Mouse (Mus musculus) bone marrow, adult 2 months (tissue): Measurements from ENCODE around the gene Rnf145. TPM values are rescaled to one million over a fixed set of nuclear protein-coding genes. Genes with fewer than 3 reads are reported as not detected.

Source experiments
- H3K27ac ChIP-seq: fragments of 200-500 bp; 2 replicates; pipeline ENCODE4 v1.5.1; 2012; ENCODE audit warnings: low read depth, mild to moderate bottlenecking, control low read depth, inconsistent platforms, low read length; ENCODE audit not compliant: control insufficient read depth, poor library complexity, insufficient read depth
- H3K4me1 ChIP-seq: fragments of 200-500 bp; 2 replicates; pipeline ENCODE4 v1.6.1; 2011; ENCODE audit warnings: low read length; ENCODE audit not compliant: control insufficient read depth, insufficient read depth
- H3K4me3 ChIP-seq: fragments of 200-500 bp; replicated peaks from 2 replicates; pipeline ENCODE3; 2011; ENCODE audit warnings: mild to moderate bottlenecking, low read depth, low read length, control low read depth; ENCODE audit not compliant: control insufficient read depth
- CTCF ChIP-seq: fragments of 200-500 bp; IDR thresholded peaks from 2 replicates; pipeline ENCODE4 v1.5.1; 2011; ENCODE audit warnings: low read length, control low read depth; ENCODE audit not compliant: control insufficient read depth, insufficient read depth
- POLR2A ChIP-seq: fragments of 200-500 bp; IDR thresholded peaks from 2 replicates; pipeline ENCODE4 v1.6.1; 2011; ENCODE audit warnings: low read depth, mild to moderate bottlenecking, control low read depth, low read length, borderline replicate concordance; ENCODE audit not compliant: control insufficient read depth
- WGBS: fragments of 180-500 bp; shearing (Covaris S2); methylation state at CpG from one replicate; pipeline ENCODE4 v1.1.7; 2018; 5-methylcytosine and 5-hydroxymethylcytosine counted together
- polyA plus RNA-seq: library from polyadenylated mRNA; stranded (reverse); fragments of >200 nt; gene quantifications from 2 replicates; pipeline ENCODE4 v1.2.4, GENCODE M21; 2011; ENCODE audit warnings: low replicate concordance; ENCODE audit not compliant: missing spikeins, insufficient read depth, insufficient read length

Rnf145 gene
- polyA plus RNA-seq, 1 experiment: 35.4 TPM

DNA sequence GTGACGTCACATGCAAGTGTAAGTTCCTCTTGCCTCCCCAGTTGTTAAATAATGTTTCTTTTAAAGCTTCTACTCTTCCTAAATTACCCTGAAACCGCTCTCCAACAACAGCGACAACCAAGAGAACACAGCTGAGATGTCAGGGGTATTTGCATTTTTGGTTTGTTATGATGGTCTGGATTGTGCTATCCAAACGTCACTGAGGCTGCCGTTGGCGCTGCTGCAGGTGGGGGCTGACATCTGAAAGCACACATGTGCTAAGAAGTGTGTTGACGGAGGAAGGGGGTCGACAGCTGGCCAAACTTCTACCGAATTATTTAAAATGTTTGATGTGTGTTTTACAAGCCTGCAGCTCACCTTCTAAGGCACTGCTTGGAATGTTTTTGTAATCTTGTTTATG is 59.1 kb downstream of the Rnf145 start:
- Histone ChIP-seq H3K4me3 (no peak overlapping the region), H3K4me1 (no peaks in the 10 kb centered on the region; the same call in 1 of the 2 replicates), H3K27ac (no peak overlapping the region; the same call in 1 of the 2 replicates)
- no peak for TF ChIP-seq POLR2A
- WGBS: 73% methylated on average over 9 of the region's 9 CpGs

DNA sequence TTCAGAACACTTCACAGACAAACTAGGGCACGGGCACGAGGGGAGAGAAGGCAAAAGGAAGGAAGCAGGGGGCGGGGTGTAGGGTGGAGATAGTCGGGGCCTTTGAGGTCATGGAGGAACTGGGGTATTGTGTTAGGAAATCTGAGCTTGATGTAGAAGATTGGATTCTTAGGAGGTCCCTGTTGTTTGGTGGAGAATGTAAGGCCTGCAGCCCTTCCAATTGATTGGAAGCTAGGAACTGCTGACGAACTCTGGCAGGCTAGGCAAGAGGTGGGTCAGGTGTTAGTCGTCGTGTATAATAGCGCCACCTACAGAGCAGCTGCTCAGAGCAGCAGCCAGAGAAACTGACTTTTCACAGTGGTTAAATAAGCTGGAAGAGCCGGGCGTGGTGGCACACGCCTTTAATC is 62.5 kb downstream of the Rnf145 start:
- H3K4me3 ChIP-seq: peak overlapping the region; percentile 37
- TF ChIP-seq POLR2A (no peak), CTCF (peak; percentile 71)
- WGBS: under 1% methylated on average over 11 of the region's 11 CpGs
- no peak overlapping the region for H3K27ac ChIP-seq
- no peaks in the 10 kb centered on the region; the same call in 1 of the 2 replicates for H3K4me1 ChIP-seq

DNA sequence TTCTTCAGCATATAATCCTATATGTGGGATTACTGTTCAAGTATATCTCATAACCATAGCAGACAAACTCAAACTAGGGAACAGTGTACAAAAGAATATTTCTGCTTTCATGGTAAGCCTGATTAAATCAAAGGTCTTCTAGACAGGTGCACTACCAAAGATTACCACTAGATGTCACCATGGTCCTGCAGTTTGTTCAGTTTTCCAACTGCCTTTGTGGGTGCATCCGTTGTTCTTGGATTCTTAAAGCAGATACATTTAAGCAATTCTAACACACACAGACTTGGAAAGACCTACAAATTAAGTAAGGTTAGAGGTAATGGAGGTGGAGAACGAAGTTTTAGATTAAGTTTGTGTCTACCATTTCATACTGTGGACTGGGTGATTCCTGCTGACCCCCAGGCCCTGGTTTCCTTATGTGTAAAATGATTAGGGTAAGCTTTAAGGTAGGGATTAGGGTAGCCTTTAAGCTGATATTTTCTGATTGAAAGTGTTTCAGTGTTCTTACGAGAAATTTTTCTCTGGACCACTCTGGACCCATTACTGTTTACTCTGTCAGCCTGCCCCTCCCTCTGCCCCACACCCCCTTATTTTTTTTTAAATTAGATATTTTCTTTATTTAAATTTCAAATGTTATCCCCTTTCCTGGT is 67.4 kb downstream of the Rnf145 start:
- H3K4me1 ChIP-seq: no peaks in the 10 kb centered on the region
- TF ChIP-seq POLR2A: no peak
- TF ChIP-seq CTCF: peak; percentile 51
- no peak overlapping the region for H3K27ac ChIP-seq
- H3K4me3 ChIP-seq: no peak overlapping the region
- WGBS: 24% methylated on average over 3 of the region's 3 CpGs

DNA sequence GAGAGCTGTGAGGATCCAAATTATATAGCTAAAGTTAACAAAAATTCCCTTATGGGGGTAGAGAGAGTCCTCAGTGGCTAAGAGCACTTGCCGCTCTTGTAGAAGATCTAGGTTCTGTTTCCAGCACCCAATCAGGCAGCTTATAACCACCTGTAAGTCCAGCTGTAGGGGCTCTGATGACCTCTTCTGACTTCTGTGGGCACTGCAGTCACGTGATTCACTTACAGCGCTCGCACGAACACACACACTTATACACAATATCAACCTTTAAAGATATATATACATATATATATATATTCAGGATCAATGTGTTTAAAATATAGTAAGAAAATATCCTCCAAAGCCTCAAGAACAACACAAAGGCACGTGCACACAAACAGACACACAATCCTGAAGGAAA is 74.3 kb downstream of the Rnf145 start:
- H3K27ac ChIP-seq: no peak overlapping the region
- no peak overlapping the region for H3K4me3 ChIP-seq
- WGBS: 89% methylated on average over 6 of the region's 6 CpGs
- no peaks in the 10 kb centered on the region for H3K4me1 ChIP-seq
- no peak for TF ChIP-seq CTCF
- no peak for TF ChIP-seq POLR2A

DNA sequence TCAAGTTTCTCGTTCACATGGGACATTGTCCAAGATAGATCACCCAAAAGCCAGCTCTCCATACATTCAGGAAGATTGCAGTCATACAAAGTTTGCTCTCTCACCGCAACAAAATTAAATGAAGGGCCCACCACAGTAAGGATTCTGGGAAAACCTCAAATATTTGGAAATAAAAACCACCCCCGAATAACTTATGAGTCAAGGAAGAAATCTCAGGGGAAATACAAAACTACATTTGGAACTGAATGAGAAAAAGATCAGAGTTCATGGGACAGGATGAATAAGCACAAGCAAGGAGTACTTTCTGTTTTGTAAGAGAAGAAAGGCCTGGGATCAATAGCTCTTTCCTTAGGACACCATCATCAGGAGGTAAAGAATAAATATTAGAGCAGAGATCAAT is 76.0 kb downstream of the Rnf145 start:
- TF ChIP-seq POLR2A: no peak
- Histone ChIP-seq H3K4me1 (no peaks in the 10 kb centered on the region), H3K4me3 (no peak overlapping the region), H3K27ac (no peak overlapping the region)
- 76% methylated on average over 3 of the region's 3 CpGs for WGBS

GRCm38 (mm10) chr11:44606881-44607280 is 88.1 kb downstream of the Rnf145 start:
- H3K4me1 ChIP-seq: no peaks in the 10 kb centered on the region; the same call in 1 of the 2 replicates
- 70% methylated on average over 8 of the region's 8 CpGs for WGBS
- no peak for TF ChIP-seq CTCF
- no peak for TF ChIP-seq POLR2A
- H3K4me3 ChIP-seq: no peak overlapping the region
- no peak overlapping the region for H3K27ac ChIP-seq

GRCm38 (mm10) chr11:44608646-44609045 is 89.9 kb downstream of the Rnf145 start:
- TF ChIP-seq CTCF: no peak
- no peak for TF ChIP-seq POLR2A
- 65% methylated on average over 11 of the region's 11 CpGs for WGBS
- Histone ChIP-seq H3K4me1 (peaks cover 1% of the 10 kb centered on the region), H3K27ac (no peak overlapping the region), H3K4me3 (no peak overlapping the region)

DNA sequence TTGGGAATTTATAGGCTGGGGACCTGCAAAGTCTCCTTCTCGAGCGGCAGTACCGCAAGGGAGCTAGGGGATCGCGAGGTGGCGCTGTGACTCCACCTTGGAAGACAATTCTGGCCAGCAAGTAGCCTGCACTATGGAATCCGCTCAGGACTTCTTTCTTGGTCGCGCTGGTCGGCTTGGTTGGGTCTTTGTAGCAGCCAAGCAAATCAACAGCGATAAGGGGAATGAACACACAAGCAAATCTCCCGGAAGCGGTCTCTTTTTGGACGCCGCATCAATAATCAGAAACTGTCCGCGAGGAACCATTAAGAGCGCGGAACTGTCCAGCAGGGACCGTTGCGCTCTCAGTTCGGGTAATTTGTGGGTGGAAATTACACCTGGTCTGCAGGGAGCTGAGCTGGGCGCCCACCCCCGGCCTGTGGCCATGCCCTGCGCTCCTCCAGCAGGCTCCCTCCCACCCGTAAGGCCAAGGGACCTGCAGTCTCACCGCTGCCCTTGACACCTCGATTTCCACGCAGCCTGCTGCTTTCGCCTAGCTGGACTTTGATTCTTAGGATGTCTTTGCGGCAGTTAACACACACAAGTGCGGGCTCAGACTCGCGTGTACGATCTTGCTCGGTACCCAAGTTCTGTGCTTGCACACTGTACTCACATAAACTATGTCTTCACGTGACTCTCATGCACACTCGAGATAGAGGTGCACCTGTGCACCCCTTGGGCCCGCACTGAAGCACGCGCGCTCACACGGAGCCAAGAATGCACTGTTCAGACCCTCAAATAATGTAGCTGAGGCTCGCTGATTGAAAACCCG is 92.4 kb downstream of the Rnf145 start:
- WGBS: 2% methylated on average over 45 of the region's 45 CpGs

DNA sequence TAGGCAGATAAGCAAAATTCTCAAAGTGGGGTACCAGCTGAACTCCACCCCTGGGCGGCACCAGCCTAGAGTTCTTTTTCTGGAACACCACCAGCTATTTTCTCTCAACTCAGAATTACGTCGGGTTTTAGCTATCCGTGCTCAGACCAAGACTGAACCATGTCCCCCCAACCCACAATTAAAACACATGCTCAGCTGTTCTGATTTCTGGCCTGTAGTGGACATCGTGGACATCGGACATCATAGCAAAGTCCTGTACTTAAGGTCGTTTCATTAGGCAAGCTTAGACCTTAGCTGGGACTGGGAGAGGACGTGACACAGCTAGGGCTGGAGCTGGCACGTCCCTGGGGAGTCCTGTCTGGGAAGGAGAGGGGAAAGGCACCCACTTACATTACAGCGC is 93.4 kb downstream of the Rnf145 start:
- TF ChIP-seq CTCF (no peak), POLR2A (no peak)
- H3K4me3 ChIP-seq: peak overlapping the region; percentile 54
- WGBS: 9% methylated on average over 10 of the region's 10 CpGs
- peak overlapping the region; percentile 52 for H3K27ac ChIP-seq
- peaks cover 1% of the 10 kb centered on the region for H3K4me1 ChIP-seq

More for the DNA sequence above, 92.4 kb downstream of the Rnf145 start:
- Histone ChIP-seq H3K4me1 (peaks cover 1% of the 10 kb centered on the region), H3K4me3 (peak overlapping the region; percentile 35), H3K27ac (peak overlapping the region; percentile 28)
- TF ChIP-seq POLR2A (no peak), CTCF (peak; percentile 89)
